Mouse (Mus musculus) lung, adult 2 months (tissue): ENCODE measurements at regions not wholly inside any gene's neighbourhood (a gene's known extent, or its start where the extent isn't known, plus 50 kb on each side); places are given as distances from the start of the nearest gene placed in this dataset.

Source experiments
- DNase-seq: peaks from one replicate; pipeline ENCODE4 v3.0.0; 2022
- H3K4me1 ChIP-seq: fragments of 200-500 bp; 2 replicates; pipeline ENCODE4 v1.6.1; 2011; ENCODE audit warnings: low read length; ENCODE audit not compliant: control insufficient read depth, insufficient read depth
- H3K4me3 ChIP-seq: fragments of 200-500 bp; replicated peaks from 2 replicates; pipeline ENCODE3; 2011; ENCODE audit warnings: low read depth, mild to moderate bottlenecking, control low read depth, low read length; ENCODE audit errors: extremely low read depth
- CTCF ChIP-seq: fragments of 200-500 bp; IDR thresholded peaks from 2 replicates; pipeline ENCODE4 v1.5.1; 2011; ENCODE audit warnings: mild to moderate bottlenecking, low read length, control low read depth; ENCODE audit not compliant: insufficient read depth
- POLR2A ChIP-seq: fragments of 200-500 bp; IDR thresholded peaks from 2 replicates; pipeline ENCODE4 v1.6.1; 2011; ENCODE audit warnings: low read depth, mild to moderate bottlenecking, control low read depth, low read length, borderline replicate concordance; ENCODE audit errors: extremely low read depth
- WGBS: fragments of 180-500 bp; shearing (Covaris S2); methylation state at CpG from one replicate; pipeline ENCODE4 v1.1.7; 2018; 5-methylcytosine and 5-hydroxymethylcytosine counted together

- TF ChIP-seq POLR2A: no peak
- TF ChIP-seq CTCF: no peak
- no peak overlapping the region for H3K4me3 ChIP-seq
- WGBS: 42% methylated on average over 3 of the region's 3 CpGs
- H3K4me1 ChIP-seq: no peaks in the 10 kb centered on the region
- DNase-seq: no peak
These were observed 246.8 kb upstream of the Meis1 start for GRCm38 (mm10) chr11:19265672-19265972.

- TF ChIP-seq CTCF (no peak), POLR2A (no peak)
- DNase-seq: no peak
- Histone ChIP-seq H3K4me1 (no peaks in the 10 kb centered on the region), H3K4me3 (no peak overlapping the region)
- 79% methylated on average over 6 of the region's 6 CpGs for WGBS
These were observed 272.2 kb upstream of the Meis1 start for GRCm38 (mm10) chr11:19290971-19291370.

GRCm38 (mm10) chr11:19299411-19299810, 280.6 kb upstream of the Meis1 start:
- 89% methylated on average over 1 of the region's 1 CpGs for WGBS
- Histone ChIP-seq H3K4me1 (no peaks in the 10 kb centered on the region), H3K4me3 (no peak overlapping the region)
- TF ChIP-seq POLR2A: no peak
- TF ChIP-seq CTCF: no peak
- DNase-seq: no peak

- TF ChIP-seq CTCF: no peak
- TF ChIP-seq POLR2A: no peak
- WGBS: 78% methylated on average over 5 of the region's 5 CpGs
- no peak overlapping the region for H3K4me3 ChIP-seq
- DNase-seq: no peak
- no peaks in the 10 kb centered on the region for H3K4me1 ChIP-seq
These were observed 287.9 kb upstream of the Meis1 start for GRCm38 (mm10) chr11:19306687-19307086.

- no peak overlapping the region for H3K4me3 ChIP-seq
- DNase-seq: no peak
- WGBS: 56% methylated on average over 2 of the region's 3 CpGs
- TF ChIP-seq CTCF (no peak), POLR2A (no peak)
- peaks cover 3% of the 10 kb centered on the region; the same call in 1 of the 2 replicates for H3K4me1 ChIP-seq
These were observed 312.0 kb upstream of the Meis1 start for GRCm38 (mm10) chr11:19330685-19331239.

- DNase-seq: no peak
- Histone ChIP-seq H3K4me3 (no peak overlapping the region), H3K4me1 (peaks cover 3% of the 10 kb centered on the region; the same call in 1 of the 2 replicates)
- TF ChIP-seq POLR2A (no peak), CTCF (no peak)
These were observed 313.5 kb upstream of the Meis1 start for GRCm38 (mm10) chr11:19332274-19332673.

- no peak for DNase-seq
- H3K4me3 ChIP-seq: no peak overlapping the region
- WGBS: 24% methylated on average over 1 of the region's 1 CpGs
- TF ChIP-seq POLR2A: no peak
- no peak for TF ChIP-seq CTCF
- peaks cover 3% of the 10 kb centered on the region; the same call in 1 of the 2 replicates for H3K4me1 ChIP-seq
These were observed 313.9 kb upstream of the Meis1 start for GRCm38 (mm10) chr11:19332727-19333126.

- Histone ChIP-seq H3K4me1 (peaks cover 3% of the 10 kb centered on the region; the same call in 1 of the 2 replicates), H3K4me3 (no peak overlapping the region)
- 96% methylated on average over 1 of the region's 1 CpGs for WGBS
- DNase-seq: no peak
- TF ChIP-seq CTCF (no peak), POLR2A (no peak)
These were observed 315.2 kb upstream of the Meis1 start for GRCm38 (mm10) chr11:19333908-19334487.

GRCm38 (mm10) chr11:19335384-19335783, 316.6 kb upstream of the Meis1 start:
- 94% methylated on average over 3 of the region's 3 CpGs for WGBS
- TF ChIP-seq CTCF (no peak), POLR2A (no peak)
- no peak for DNase-seq
- Histone ChIP-seq H3K4me3 (no peak overlapping the region), H3K4me1 (peaks cover 3% of the 10 kb centered on the region; the same call in 1 of the 2 replicates)

GRCm38 (mm10) chr11:19339721-19340317, 321.0 kb upstream of the Meis1 start:
- DNase-seq: no peak
- TF ChIP-seq CTCF: no peak
- TF ChIP-seq POLR2A: no peak
- WGBS: 94% methylated on average over 7 of the region's 7 CpGs
- no peak overlapping the region for H3K4me3 ChIP-seq
- H3K4me1 ChIP-seq: no peaks in the 10 kb centered on the region

- no peak for TF ChIP-seq POLR2A
- TF ChIP-seq CTCF: no peak
- H3K4me3 ChIP-seq: no peak overlapping the region
- DNase-seq: no peak
- H3K4me1 ChIP-seq: no peaks in the 10 kb centered on the region
- 91% methylated on average over 5 of the region's 5 CpGs for WGBS
These were observed 322.1 kb upstream of the Meis1 start for GRCm38 (mm10) chr11:19340889-19341288.
